Mouse (Mus musculus): Measurements from ENCODE around the gene Zbtb34.

GRCm38 (mm10) chr2:33417454-33417853 is 13.7 kb downstream of the Zbtb34 start:
- TF ChIP-seq CTCF (IDR thresholded peaks at IDR 0.05; ENCODE audit: extremely low read depth, insufficient read depth, low read length) (no peak), POLR2A (IDR thresholded peaks at IDR 0.05; ENCODE audit: extremely low read depth, insufficient read depth, low read length) (no peak)
